Mouse (Mus musculus) midbrain, postnatal 0 days (tissue): Measurements from ENCODE around the gene Nr0b2. TPM values are rescaled to one million over a fixed set of nuclear protein-coding genes. Genes with fewer than 3 reads are reported as not detected.

Experiments used
- ATAC-seq: fragments of 200-750 bp; cut with Nextera tagmentation; 2 replicates; pipeline ENCODE4 v1.8.0; 2017; ENCODE audit warnings: moderate number of reproducible peaks, mild to moderate bottlenecking, moderate TSS enrichment, moderate library complexity; ENCODE audit not compliant: low FRiP score
- DNase-seq: peaks from one replicate; pipeline ENCODE4 v3.0.0-alpha.2; 2015; ENCODE audit warnings: low spot score
- H3K27ac ChIP-seq: fragments of 300-500 bp; sonication (generic); 2 replicates; pipeline ENCODE4 v1.5.1; 2014; ENCODE audit warnings: low read depth, mild to moderate bottlenecking, low read length, mixed read lengths
- H3K27me3 ChIP-seq: fragments of 300-500 bp; sonication (generic); 2 replicates; pipeline ENCODE4 v1.6.1; 2014; ENCODE audit warnings: low read length, control low read depth, mixed read lengths; ENCODE audit not compliant: insufficient read depth
- H3K36me3 ChIP-seq: fragments of 300-500 bp; sonication (generic); 2 replicates; pipeline ENCODE4 v1.6.1; 2014; ENCODE audit warnings: low read length, control low read depth, mixed read lengths; ENCODE audit not compliant: insufficient read depth
- H3K4me1 ChIP-seq: fragments of 300-500 bp; sonication (generic); 2 replicates; pipeline ENCODE4 v1.6.1; 2014; ENCODE audit warnings: mild to moderate bottlenecking, control low read depth, antibody characterized with exemption, low read length, mixed read lengths; ENCODE audit not compliant: insufficient read depth
- H3K4me2 ChIP-seq: fragments of 300-500 bp; sonication (generic); 2 replicates; pipeline ENCODE4 v1.6.1; 2014; ENCODE audit warnings: low read depth, mild to moderate bottlenecking, low read length, mixed read lengths; ENCODE audit not compliant: poor library complexity, severe bottlenecking
- H3K4me3 ChIP-seq: fragments of 300-500 bp; sonication (generic); 2 replicates; pipeline ENCODE4 v1.5.1; 2014; ENCODE audit warnings: low read depth, mild to moderate bottlenecking, low read length, moderate library complexity
- H3K9ac ChIP-seq: fragments of 300-500 bp; sonication (generic); replicated peaks from 2 replicates; pipeline ENCODE4 v1.6.1; 2014; ENCODE audit warnings: mild to moderate bottlenecking, low read length, moderate library complexity, mixed read lengths; ENCODE audit not compliant: poor library complexity, severe bottlenecking
- H3K9me3 ChIP-seq: fragments of 300-500 bp; sonication (generic); 2 replicates; pipeline ENCODE4 v1.6.1; 2016; ENCODE audit warnings: low read length, control low read depth
- CTCF ChIP-seq: IDR thresholded peaks from 2 replicates; pipeline ENCODE4 v1.5.1; 2016; ENCODE audit warnings: antibody characterized with exemption, mild to moderate bottlenecking
- WGBS: fragments of 180-500 bp; shearing (Covaris S2); extraction: QIAGEN DNeasy Blood & Tissue Kit; methylation state at CpG from one replicate; pipeline ENCODE4 v1.1.7; 2014; 5-methylcytosine and 5-hydroxymethylcytosine counted together
- polyA plus RNA-seq: library from polyadenylated mRNA; unstranded; fragments of >200 nt; fragmentation: Nextera tagmentation; extraction: Ambion mirVana; gene quantifications from 2 replicates; pipeline ENCODE4 v1.2.1, GENCODE M21; 2015
- total RNA-seq: library from RNA; depleted of rRNA; stranded (reverse); fragments of >200 nt; gene quantifications from 2 replicates; pipeline ENCODE4 v1.2.3, GENCODE M21; 2014

The Nr0b2 gene
- total and polyA plus RNA-seq, 2 experiments from 2014 or later: not detected

DNA sequence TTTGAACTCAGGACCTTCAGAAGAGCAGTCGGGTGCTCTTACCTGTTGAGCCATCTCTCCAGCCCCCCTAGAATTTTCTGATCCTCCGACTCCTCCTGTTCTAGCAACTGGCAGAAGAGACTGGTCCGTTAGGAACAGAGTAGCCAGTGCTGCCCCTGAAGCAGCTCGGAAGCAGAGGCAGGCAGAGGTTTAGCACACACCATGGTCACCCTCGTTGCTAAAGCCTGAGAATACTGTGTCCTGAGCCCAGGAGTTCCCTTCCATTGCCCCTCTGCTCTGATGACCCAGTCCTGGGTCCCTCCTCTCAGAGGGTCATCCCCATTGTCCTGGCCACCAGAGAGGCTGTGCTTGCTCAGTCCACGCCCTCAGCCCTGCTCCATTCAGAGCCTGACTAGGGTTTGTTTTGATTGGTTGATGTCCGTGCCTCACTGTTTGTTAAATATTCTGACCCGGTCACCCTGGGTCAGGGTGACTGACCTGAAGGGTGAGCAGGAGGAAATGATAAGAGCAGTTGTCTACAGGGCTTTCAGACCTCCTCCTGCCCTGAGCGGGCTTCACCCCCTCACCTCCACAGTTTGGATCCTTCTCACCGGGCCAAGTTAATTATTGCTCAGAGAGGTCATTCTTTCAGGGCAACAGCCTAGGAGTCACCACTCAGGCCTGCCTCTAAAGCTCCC is 4.0 kb downstream of the Nr0b2 start:
- H3K36me3 ChIP-seq: no peaks in the 10 kb centered on the region
- TF ChIP-seq CTCF: no peak
- H3K4me1 ChIP-seq: no peaks in the 10 kb centered on the region
- DNase-seq: no peak
- H3K27ac ChIP-seq: no peak overlapping the region
- ATAC-seq: no peak
- no peaks in the 10 kb centered on the region for H3K27me3 ChIP-seq
- no peak overlapping the region for H3K9ac ChIP-seq
- H3K9me3 ChIP-seq: no peaks in the 10 kb centered on the region
- 42% methylated on average over 10 of the region's 10 CpGs for WGBS
- H3K4me2 ChIP-seq: no peak overlapping the region
- no peak overlapping the region for H3K4me3 ChIP-seq

DNA sequence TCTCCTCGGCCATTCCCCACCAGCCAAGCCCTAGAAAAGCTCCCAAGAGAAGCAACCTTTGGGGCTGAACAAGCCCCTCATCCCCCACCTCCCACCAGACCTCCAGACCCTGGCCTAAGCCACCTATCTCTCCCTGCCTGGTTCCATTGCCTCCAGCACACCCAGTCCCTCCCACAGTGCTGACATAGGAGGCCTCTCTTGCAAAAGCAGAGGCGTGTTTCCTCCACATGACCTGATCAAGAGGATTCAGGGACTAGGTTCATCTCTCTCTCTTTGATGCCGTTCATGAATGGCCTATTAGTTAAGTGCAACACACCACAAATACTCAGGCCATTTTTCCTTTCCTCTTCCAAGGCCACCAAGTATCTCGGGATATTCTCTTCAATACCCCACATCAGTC is 6.7 kb downstream of the Nr0b2 start:
- H3K27me3 ChIP-seq: no peaks in the 10 kb centered on the region
- no peak overlapping the region for H3K4me3 ChIP-seq
- no peaks in the 10 kb centered on the region for H3K4me1 ChIP-seq
- no peak overlapping the region for H3K9ac ChIP-seq
- DNase-seq: no peak
- no peak overlapping the region for H3K4me2 ChIP-seq
- no peaks in the 10 kb centered on the region for H3K36me3 ChIP-seq
- no peak for ATAC-seq
- H3K27ac ChIP-seq: no peak overlapping the region
- no peak for TF ChIP-seq CTCF
- WGBS: 75% methylated on average over 4 of the region's 4 CpGs
- no peaks in the 10 kb centered on the region for H3K9me3 ChIP-seq

GRCm38 (mm10) chr4:133561622-133562021 is 8.4 kb downstream of the Nr0b2 start:
- Histone ChIP-seq H3K27me3 (no peaks in the 10 kb centered on the region), H3K9ac (no peak overlapping the region), H3K27ac (no peak overlapping the region), H3K4me2 (no peak overlapping the region), H3K4me3 (no peak overlapping the region), H3K4me1 (no peaks in the 10 kb centered on the region), H3K36me3 (no peaks in the 10 kb centered on the region), H3K9me3 (no peaks in the 10 kb centered on the region)
- no peak for TF ChIP-seq CTCF
- ATAC-seq (no peak), DNase-seq (no peak)
- 75% methylated on average over 4 of the region's 4 CpGs for WGBS

GRCm38 (mm10) chr4:133563123-133563571 is 10.0 kb downstream of the Nr0b2 start:
- no peaks in the 10 kb centered on the region for H3K9me3 ChIP-seq
- ATAC-seq (no peak), DNase-seq (peak; percentile 60)

GRCm38 (mm10) chr4:133567251-133567650 is 14.1 kb downstream of the Nr0b2 start:
- DNase-seq: no peak
- WGBS: 30% methylated on average over 8 of the region's 8 CpGs
- no peaks in the 10 kb centered on the region for H3K36me3 ChIP-seq
- H3K4me1 ChIP-seq: no peaks in the 10 kb centered on the region
- TF ChIP-seq CTCF: no peak
- ATAC-seq: no peak
- no peaks in the 10 kb centered on the region for H3K9me3 ChIP-seq
- no peaks in the 10 kb centered on the region for H3K27me3 ChIP-seq
- no peak overlapping the region for H3K27ac ChIP-seq
- no peak overlapping the region for H3K4me2 ChIP-seq
- H3K4me3 ChIP-seq: no peak overlapping the region
- no peak overlapping the region for H3K9ac ChIP-seq

More at GRCm38 (mm10) chr4:133563123-133563571, 10.0 kb downstream of the Nr0b2 start:
- WGBS: 65% methylated on average over 11 of the region's 11 CpGs
- TF ChIP-seq CTCF: no peak
- no peak overlapping the region for H3K4me2 ChIP-seq
- no peaks in the 10 kb centered on the region for H3K36me3 ChIP-seq
- H3K27ac ChIP-seq: no peak overlapping the region
- no peak overlapping the region for H3K9ac ChIP-seq
- no peaks in the 10 kb centered on the region for H3K27me3 ChIP-seq
- no peak overlapping the region for H3K4me3 ChIP-seq
- H3K4me1 ChIP-seq: no peaks in the 10 kb centered on the region

GRCm38 (mm10) chr4:133569291-133570065 is 16.3 kb downstream of the Nr0b2 start:
- H3K27ac ChIP-seq: no peak overlapping the region
- DNase-seq (no peak), ATAC-seq (no peak)
- H3K4me1 ChIP-seq: no peaks in the 10 kb centered on the region
- H3K27me3 ChIP-seq: no peaks in the 10 kb centered on the region
- no peaks in the 10 kb centered on the region for H3K9me3 ChIP-seq
- no peak overlapping the region for H3K9ac ChIP-seq
- 82% methylated on average over 10 of the region's 10 CpGs for WGBS
- no peak overlapping the region for H3K4me3 ChIP-seq
- no peaks in the 10 kb centered on the region for H3K36me3 ChIP-seq
- no peak for TF ChIP-seq CTCF
- H3K4me2 ChIP-seq: no peak overlapping the region
